Mouse (Mus musculus): Measurements from ENCODE around the gene Trpc7. TPM values are rescaled to one million over a fixed set of nuclear protein-coding genes. Genes with fewer than 3 reads are reported as not detected.

Trpc7 gene
- total and polyA plus RNA-seq, 2 experiments = not detected

DNA sequence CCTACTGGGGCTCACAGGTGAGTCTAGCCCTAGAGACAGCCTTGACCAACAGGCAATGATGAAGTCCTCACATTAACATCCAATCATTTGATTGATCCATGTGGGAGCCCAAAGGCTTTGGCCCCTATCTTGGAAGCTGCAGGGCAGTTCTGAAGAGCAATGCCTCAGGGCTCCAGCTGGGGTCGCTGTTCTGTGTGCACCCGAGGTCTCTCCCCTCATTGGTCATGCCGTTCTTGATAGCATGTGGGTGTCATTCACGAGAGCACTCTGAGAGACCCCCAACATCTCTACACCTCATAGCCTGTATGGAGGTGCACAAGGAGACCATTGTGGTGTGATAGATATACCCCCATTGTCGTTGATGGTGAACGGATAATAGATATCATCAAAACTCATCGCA is 18.9 kb upstream of the Trpc7 start:
- no peaks in the 10 kb centered on the region for H3K79me2 ChIP-seq (ENCODE audit: control insufficient read depth, insufficient read depth, low read length)
- whole genome bisulfite sequencing = 84% methylated on average over 7 of the region's 7 CpGs

DNA sequence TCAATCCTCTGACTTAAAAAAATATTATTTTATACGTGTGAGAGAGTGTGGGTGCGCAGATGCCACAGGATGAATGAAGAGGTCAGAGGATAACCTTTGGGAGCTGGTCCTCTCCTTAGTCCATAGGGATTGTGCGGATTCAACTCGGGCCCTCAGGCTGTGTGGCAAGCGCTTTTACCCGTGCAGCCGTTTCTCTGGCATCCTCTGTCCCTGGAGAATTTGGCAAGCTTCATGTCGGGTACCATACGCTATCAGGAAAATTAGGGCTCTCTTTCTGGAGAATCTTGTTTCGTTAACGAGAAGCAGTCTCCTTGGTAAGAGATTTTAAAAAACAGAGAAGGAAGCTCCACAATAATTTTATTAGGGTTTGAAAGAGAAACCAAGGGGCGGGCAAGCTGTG is 15.3 kb upstream of the Trpc7 start:
- 84% methylated on average over 12 of the region's 12 CpGs for WGBS

More for the DNA sequence above, 18.9 kb upstream of the Trpc7 start:
- TF ChIP-seq POLR2A (IDR thresholded peaks at IDR 0.05; ENCODE audit: extremely low read depth, insufficient read depth, low read length) = no peak
- TF ChIP-seq CTCF (IDR thresholded peaks at IDR 0.05; ENCODE audit: low read depth, low read length) = no peak
- Histone ChIP-seq H3K9ac (ENCODE audit: low read depth, low read length) (no peak overlapping the region), H3K36me3 (ENCODE audit: control insufficient read depth, insufficient read depth, low read length) (no peaks in the 10 kb centered on the region), H3K4me3 (ENCODE audit: insufficient read depth, low read depth, low read length) (no peak overlapping the region), H3K27ac (replicated peaks; ENCODE audit: insufficient read depth, low read depth, low read length) (no peak overlapping the region), H3K4me1 (ENCODE audit: control insufficient read depth, insufficient read depth, low read length) (no peaks in the 10 kb centered on the region), H3K27me3 (ENCODE audit: control insufficient read depth, insufficient read depth, low read length) (peaks cover 2% of the 10 kb centered on the region; the same call in 1 of the 2 replicates)
- no peak for DNase-seq (ENCODE audit: extremely low read depth, low read depth, low spot score)

DNA sequence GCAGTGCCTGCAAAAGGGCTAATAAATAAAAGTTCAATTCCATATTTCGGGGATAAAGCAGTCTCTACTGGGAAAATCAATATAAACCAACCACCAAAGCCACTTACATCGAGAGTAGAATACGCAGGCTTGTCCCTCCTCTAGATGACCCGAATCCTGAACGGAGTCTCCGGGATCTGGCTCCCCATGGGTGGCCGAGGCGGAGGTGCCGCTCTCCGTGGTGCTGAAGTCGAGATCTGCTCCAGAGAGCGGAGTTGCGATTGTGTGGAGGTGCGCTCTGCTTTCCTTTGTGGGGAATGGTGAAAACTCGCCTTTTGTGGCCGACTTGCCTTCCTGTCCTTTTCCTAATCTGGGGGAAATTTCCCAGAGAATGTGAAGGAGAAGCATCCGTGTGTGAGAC is 407 bp downstream of the Trpc7 start:
- DNase-seq (ENCODE audit: extremely low read depth, low read depth, low spot score) = no peak
- WGBS = 8% methylated on average over 17 of the region's 17 CpGs

More for the DNA sequence above, 15.3 kb upstream of the Trpc7 start:
- no peaks in the 10 kb centered on the region for H3K4me1 ChIP-seq (ENCODE audit: control insufficient read depth, insufficient read depth, low read length)
- no peaks in the 10 kb centered on the region for H3K79me2 ChIP-seq (ENCODE audit: control insufficient read depth, insufficient read depth, low read length)
- TF ChIP-seq POLR2A (IDR thresholded peaks at IDR 0.05; ENCODE audit: extremely low read depth, insufficient read depth, low read length) (no peak), CTCF (IDR thresholded peaks at IDR 0.05; ENCODE audit: low read depth, low read length) (no peak)
- no peak for DNase-seq (ENCODE audit: extremely low read depth, low read depth, low spot score)
- peaks cover 2% of the 10 kb centered on the region; the same call in 1 of the 2 replicates for H3K27me3 ChIP-seq (ENCODE audit: control insufficient read depth, insufficient read depth, low read length)
- H3K36me3 ChIP-seq (ENCODE audit: control insufficient read depth, insufficient read depth, low read length) = no peaks in the 10 kb centered on the region
- no peak overlapping the region for H3K9ac ChIP-seq (ENCODE audit: low read depth, low read length)
- no peak overlapping the region for H3K27ac ChIP-seq (replicated peaks; ENCODE audit: insufficient read depth, low read depth, low read length)
- no peak overlapping the region for H3K4me3 ChIP-seq (ENCODE audit: insufficient read depth, low read depth, low read length)

DNA sequence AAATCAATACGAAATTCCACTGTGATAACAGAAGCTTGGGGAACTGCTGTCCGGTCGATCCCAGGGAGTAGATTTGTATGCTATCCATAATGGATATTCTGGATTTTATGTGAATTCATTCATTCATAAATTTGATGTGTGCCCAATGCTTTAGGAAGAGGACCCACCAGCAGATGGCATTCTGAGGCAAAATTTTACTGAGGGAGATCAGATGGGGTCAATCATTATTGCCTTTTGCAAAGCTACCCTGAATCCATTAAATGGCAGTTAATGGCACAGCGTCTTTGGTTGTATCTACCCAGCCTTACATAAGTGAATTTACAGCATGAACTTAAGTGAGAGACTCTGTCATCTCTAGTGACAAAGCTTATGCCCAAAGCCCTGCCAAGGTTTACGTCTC is 1.2 kb downstream of the Trpc7 start:
- WGBS = 71% methylated on average over 5 of the region's 5 CpGs
- Histone ChIP-seq H3K27me3 (ENCODE audit: control insufficient read depth, insufficient read depth, low read length) (no peaks in the 10 kb centered on the region), H3K4me1 (ENCODE audit: control insufficient read depth, insufficient read depth, low read length) (no peaks in the 10 kb centered on the region), H3K27ac (replicated peaks; ENCODE audit: insufficient read depth, low read depth, low read length) (no peak overlapping the region), H3K36me3 (ENCODE audit: control insufficient read depth, insufficient read depth, low read length) (no peaks in the 10 kb centered on the region), H3K79me2 (ENCODE audit: control insufficient read depth, insufficient read depth, low read length) (no peaks in the 10 kb centered on the region), H3K4me3 (ENCODE audit: insufficient read depth, low read depth, low read length) (no peak overlapping the region), H3K9ac (ENCODE audit: low read depth, low read length) (no peak overlapping the region)
- no peak for DNase-seq (ENCODE audit: extremely low read depth, low read depth, low spot score)
- TF ChIP-seq CTCF (IDR thresholded peaks at IDR 0.05; ENCODE audit: low read depth, low read length) = no peak
- TF ChIP-seq POLR2A (IDR thresholded peaks at IDR 0.05; ENCODE audit: extremely low read depth, insufficient read depth, low read length) = no peak

More for the DNA sequence above, 407 bp downstream of the Trpc7 start:
- Histone ChIP-seq H3K27ac (replicated peaks; ENCODE audit: insufficient read depth, low read depth, low read length) (no peak overlapping the region), H3K4me1 (ENCODE audit: control insufficient read depth, insufficient read depth, low read length) (no peaks in the 10 kb centered on the region), H3K9ac (ENCODE audit: low read depth, low read length) (no peak overlapping the region), H3K4me3 (ENCODE audit: insufficient read depth, low read depth, low read length) (no peak overlapping the region), H3K27me3 (ENCODE audit: control insufficient read depth, insufficient read depth, low read length) (no peaks in the 10 kb centered on the region), H3K79me2 (ENCODE audit: control insufficient read depth, insufficient read depth, low read length) (no peaks in the 10 kb centered on the region), H3K36me3 (ENCODE audit: control insufficient read depth, insufficient read depth, low read length) (no peaks in the 10 kb centered on the region)
- no peak for TF ChIP-seq CTCF (IDR thresholded peaks at IDR 0.05; ENCODE audit: low read depth, low read length)
- TF ChIP-seq POLR2A (IDR thresholded peaks at IDR 0.05; ENCODE audit: extremely low read depth, insufficient read depth, low read length) = no peak

DNA sequence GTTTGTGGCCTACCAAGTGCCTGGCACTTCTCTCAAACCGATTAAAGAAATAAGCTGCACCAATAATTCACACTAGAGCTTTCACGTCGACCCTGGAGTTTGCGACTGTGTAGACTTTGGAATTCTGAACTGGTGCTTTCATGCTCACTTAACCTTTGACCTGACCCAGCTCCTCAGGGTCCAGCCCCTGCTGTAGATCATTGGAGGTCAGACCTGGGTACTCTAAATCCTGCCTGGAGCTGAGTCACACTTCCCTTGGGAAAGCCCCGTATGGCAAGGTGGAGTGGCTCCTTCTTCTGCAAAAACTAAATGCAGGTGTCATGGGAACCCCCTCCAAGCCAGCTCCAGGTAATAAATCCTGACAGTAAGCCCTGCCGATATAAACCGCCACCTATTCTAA is 5.9 kb downstream of the Trpc7 start:
- H3K4me1 ChIP-seq (ENCODE audit: control insufficient read depth, insufficient read depth, low read length) = no peaks in the 10 kb centered on the region
- H3K9ac ChIP-seq (ENCODE audit: low read depth, low read length) = no peak overlapping the region
- H3K27me3 ChIP-seq (ENCODE audit: control insufficient read depth, insufficient read depth, low read length) = no peaks in the 10 kb centered on the region
- 72% methylated on average over 7 of the region's 7 CpGs for WGBS
- no peak for TF ChIP-seq CTCF (IDR thresholded peaks at IDR 0.05; ENCODE audit: low read depth, low read length)
- TF ChIP-seq POLR2A (IDR thresholded peaks at IDR 0.05; ENCODE audit: extremely low read depth, insufficient read depth, low read length) = no peak
- no peaks in the 10 kb centered on the region for H3K79me2 ChIP-seq (ENCODE audit: control insufficient read depth, insufficient read depth, low read length)
- no peak overlapping the region for H3K27ac ChIP-seq (replicated peaks; ENCODE audit: insufficient read depth, low read depth, low read length)
- H3K4me3 ChIP-seq (ENCODE audit: insufficient read depth, low read depth, low read length) = no peak overlapping the region
- H3K36me3 ChIP-seq (ENCODE audit: control insufficient read depth, insufficient read depth, low read length) = no peaks in the 10 kb centered on the region
- no peak for DNase-seq (ENCODE audit: extremely low read depth, low read depth, low spot score)

DNA sequence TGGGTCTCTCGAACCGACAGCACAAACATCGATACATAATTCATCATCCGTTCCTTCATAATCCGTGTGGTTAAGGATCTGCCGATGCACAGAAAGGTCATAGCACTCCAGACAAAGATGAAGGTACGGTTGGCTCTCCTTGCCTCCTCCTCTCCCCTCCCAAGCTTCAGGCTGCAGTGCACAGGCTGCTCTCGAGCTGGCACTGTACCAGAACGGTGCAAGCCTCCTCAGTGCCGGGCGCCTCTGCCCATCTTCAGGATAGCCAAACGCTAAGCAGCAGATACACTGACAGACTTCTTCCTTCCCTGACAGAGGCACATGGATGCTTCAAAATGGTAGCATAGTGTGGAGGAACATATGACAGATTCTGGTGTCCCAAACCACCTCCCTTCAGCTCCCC is 12.9 kb downstream of the Trpc7 start:
- no peaks in the 10 kb centered on the region for H3K36me3 ChIP-seq (ENCODE audit: control insufficient read depth, insufficient read depth, low read length)
- no peak overlapping the region for H3K4me3 ChIP-seq (ENCODE audit: insufficient read depth, low read depth, low read length)
- H3K27me3 ChIP-seq (ENCODE audit: control insufficient read depth, insufficient read depth, low read length) = no peaks in the 10 kb centered on the region
- 87% methylated on average over 12 of the region's 12 CpGs for WGBS
- DNase-seq (ENCODE audit: extremely low read depth, low read depth, low spot score) = no peak
- no peak overlapping the region for H3K9ac ChIP-seq (ENCODE audit: low read depth, low read length)
- TF ChIP-seq POLR2A (IDR thresholded peaks at IDR 0.05; ENCODE audit: extremely low read depth, insufficient read depth, low read length) (no peak), CTCF (IDR thresholded peaks at IDR 0.05; ENCODE audit: low read depth, low read length) (no peak)
- H3K4me1 ChIP-seq (ENCODE audit: control insufficient read depth, insufficient read depth, low read length) = no peaks in the 10 kb centered on the region
- H3K27ac ChIP-seq (replicated peaks; ENCODE audit: insufficient read depth, low read depth, low read length) = no peak overlapping the region
- H3K79me2 ChIP-seq (ENCODE audit: control insufficient read depth, insufficient read depth, low read length) = no peaks in the 10 kb centered on the region

All from liver, adult 2 months (tissue).